Mouse (Mus musculus) intestine, embryonic 14.5 days (tissue): ENCODE results near the gene Mob3c. TPM values are rescaled to one million over a fixed set of nuclear protein-coding genes. Genes with fewer than 3 reads are reported as not detected.

ENCODE experiments used
- ATAC-seq: fragments of 200-750 bp; cut with Nextera tagmentation; replicated peaks from 2 replicates; pipeline ENCODE4 v1.8.0; 2017; ENCODE audit warnings: low read depth, moderate number of reproducible peaks, moderate TSS enrichment, moderate library complexity; ENCODE audit not compliant: low FRiP score, low TSS enrichment
- DNase-seq: peaks from one replicate; pipeline ENCODE4 v3.0.0-alpha.2; 2018; ENCODE audit warnings: low spot score
- H3K27ac ChIP-seq: fragments of 300-500 bp; sonication (generic); 2 replicates; pipeline ENCODE4 v1.5.1; 2014; ENCODE audit warnings: low read depth, mild to moderate bottlenecking, control low read depth
- H3K27me3 ChIP-seq: fragments of 300-500 bp; sonication (generic); replicated peaks from 2 replicates; pipeline ENCODE4 v1.6.1; 2014; ENCODE audit warnings: low read length, control low read depth; ENCODE audit not compliant: control insufficient read depth, insufficient read depth
- H3K36me3 ChIP-seq: fragments of 300-500 bp; sonication (generic); 2 replicates; pipeline ENCODE4 v1.6.1; 2014; ENCODE audit warnings: low read length, control low read depth; ENCODE audit not compliant: control insufficient read depth, insufficient read depth
- H3K4me1 ChIP-seq: fragments of 300-500 bp; sonication (generic); replicated peaks from 2 replicates; pipeline ENCODE4 v1.6.1; 2014; ENCODE audit warnings: low read length, control low read depth, mixed read lengths; ENCODE audit not compliant: control insufficient read depth, insufficient read depth
- H3K4me2 ChIP-seq: fragments of 300-500 bp; sonication (generic); 2 replicates; pipeline ENCODE4 v1.6.1; 2014; ENCODE audit warnings: low read length
- H3K4me3 ChIP-seq: fragments of 300-500 bp; sonication (generic); 2 replicates; pipeline ENCODE4 v1.5.1; 2014; ENCODE audit warnings: low read depth, low read length, control low read depth, mixed read lengths
- H3K9ac ChIP-seq: fragments of 300-500 bp; sonication (generic); 2 replicates; pipeline ENCODE4 v1.6.1; 2014; ENCODE audit warnings: mild to moderate bottlenecking, low read length
- H3K9me3 ChIP-seq: fragments of 300-500 bp; sonication (generic); 2 replicates; pipeline ENCODE4 v1.6.1; 2016; ENCODE audit warnings: low read length, control low read depth; ENCODE audit not compliant: control insufficient read depth
- WGBS: fragments of 180-500 bp; shearing (Covaris S2); extraction: QIAGEN DNeasy Blood & Tissue Kit; methylation state at CpG from one replicate; pipeline ENCODE4 v1.1.7; 2014; 5-methylcytosine and 5-hydroxymethylcytosine counted together
- polyA plus RNA-seq: library from polyadenylated mRNA; unstranded; fragments of >200 nt; fragmentation: Nextera tagmentation; extraction: Ambion mirVana; gene quantifications from 2 replicates; pipeline ENCODE4 v1.2.1, GENCODE M21; 2014

The Mob3c gene
- polyA plus RNA-seq, 1 experiment from 2014 or later, result 10.7 TPM

GRCm38 (mm10) chr4:115850631-115851030 is 22.7 kb downstream of the Mob3c start:
- Histone ChIP-seq H3K4me1 (no peaks in the 10 kb centered on the region), H3K4me3 (no peak overlapping the region), H3K27me3 (no peaks in the 10 kb centered on the region), H3K36me3 (peaks cover 26% of the 10 kb centered on the region), H3K9ac (no peak overlapping the region), H3K4me2 (no peak overlapping the region), H3K27ac (no peak overlapping the region), H3K9me3 (no peaks in the 10 kb centered on the region)
- DNase-seq (no peak), ATAC-seq (no peak)
- 53% methylated on average over 2 of the region's 2 CpGs for WGBS

- no peak overlapping the region for H3K27ac ChIP-seq
- H3K9me3 ChIP-seq, result no peaks in the 10 kb centered on the region
- H3K4me3 ChIP-seq, result no peak overlapping the region
- ATAC-seq, result no peak
- DNase-seq, result no peak
- H3K9ac ChIP-seq, result no peak overlapping the region
- no peaks in the 10 kb centered on the region for H3K4me1 ChIP-seq
- H3K36me3 ChIP-seq, result peaks cover 27% of the 10 kb centered on the region
- H3K4me2 ChIP-seq, result no peak overlapping the region
- no peaks in the 10 kb centered on the region for H3K27me3 ChIP-seq
- 85% methylated on average over 6 of the region's 6 CpGs for WGBS
Measured at GRCm38 (mm10) chr4:115851569-115851968, 23.7 kb downstream of the Mob3c start.

GRCm38 (mm10) chr4:115855100-115855499 is 27.2 kb downstream of the Mob3c start:
- no peaks in the 10 kb centered on the region for H3K27me3 ChIP-seq
- ATAC-seq (no peak), DNase-seq (no peak)
- H3K4me3 ChIP-seq, result no peak overlapping the region
- H3K27ac ChIP-seq, result no peak overlapping the region
- H3K9ac ChIP-seq, result no peak overlapping the region
- H3K36me3 ChIP-seq, result peaks cover 37% of the 10 kb centered on the region
- WGBS, result 59% methylated on average over 6 of the region's 6 CpGs
- H3K4me2 ChIP-seq, result no peak overlapping the region
- H3K9me3 ChIP-seq, result no peaks in the 10 kb centered on the region
- H3K4me1 ChIP-seq, result no peaks in the 10 kb centered on the region

GRCm38 (mm10) chr4:115855609-115856008 is 27.7 kb downstream of the Mob3c start:
- H3K4me3 ChIP-seq, result no peak overlapping the region
- H3K4me2 ChIP-seq, result no peak overlapping the region
- H3K27me3 ChIP-seq, result no peaks in the 10 kb centered on the region
- H3K4me1 ChIP-seq, result no peaks in the 10 kb centered on the region
- WGBS, result 82% methylated on average over 4 of the region's 4 CpGs
- H3K27ac ChIP-seq, result no peak overlapping the region
- no peaks in the 10 kb centered on the region for H3K9me3 ChIP-seq
- peaks cover 36% of the 10 kb centered on the region for H3K36me3 ChIP-seq
- H3K9ac ChIP-seq, result no peak overlapping the region
- DNase-seq, result no peak
- no peak for ATAC-seq

DNA sequence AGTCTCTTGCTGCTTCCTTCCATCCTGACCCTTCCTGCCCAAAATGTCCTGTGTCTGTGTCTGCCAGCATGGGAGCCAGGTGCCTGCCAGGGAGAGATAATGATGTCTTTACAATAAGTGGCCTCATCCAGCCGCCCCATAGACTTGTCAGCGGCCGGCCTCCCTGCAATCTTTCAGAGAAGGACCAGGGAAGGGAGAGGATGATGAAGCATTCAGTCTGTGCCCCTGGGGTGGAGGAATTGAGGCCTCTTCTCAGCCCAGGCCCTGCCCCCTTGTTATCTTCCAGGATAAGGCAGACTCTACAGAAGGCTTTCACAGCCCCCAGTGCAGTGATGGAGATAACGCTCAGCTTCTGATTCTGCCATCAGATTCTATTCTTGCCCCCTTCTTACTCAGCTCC is 28.4 kb downstream of the Mob3c start:
- Histone ChIP-seq H3K4me1 (no peaks in the 10 kb centered on the region), H3K36me3 (peaks cover 35% of the 10 kb centered on the region), H3K4me3 (no peak overlapping the region), H3K9me3 (no peaks in the 10 kb centered on the region), H3K9ac (no peak overlapping the region), H3K27me3 (no peaks in the 10 kb centered on the region), H3K4me2 (no peak overlapping the region), H3K27ac (no peak overlapping the region)
- ATAC-seq (no peak), DNase-seq (no peak)
- 70% methylated on average over 4 of the region's 4 CpGs for WGBS

- Histone ChIP-seq H3K4me3 (no peak overlapping the region), H3K4me2 (no peak overlapping the region), H3K27me3 (no peaks in the 10 kb centered on the region), H3K27ac (no peak overlapping the region), H3K36me3 (peaks cover 37% of the 10 kb centered on the region), H3K9ac (no peak overlapping the region), H3K4me1 (no peaks in the 10 kb centered on the region), H3K9me3 (no peaks in the 10 kb centered on the region)
- DNase-seq, result no peak
- WGBS, result 84% methylated on average over 9 of the region's 9 CpGs
- no peak for ATAC-seq
Measured at GRCm38 (mm10) chr4:115857293-115857883, 29.5 kb downstream of the Mob3c start.

DNA sequence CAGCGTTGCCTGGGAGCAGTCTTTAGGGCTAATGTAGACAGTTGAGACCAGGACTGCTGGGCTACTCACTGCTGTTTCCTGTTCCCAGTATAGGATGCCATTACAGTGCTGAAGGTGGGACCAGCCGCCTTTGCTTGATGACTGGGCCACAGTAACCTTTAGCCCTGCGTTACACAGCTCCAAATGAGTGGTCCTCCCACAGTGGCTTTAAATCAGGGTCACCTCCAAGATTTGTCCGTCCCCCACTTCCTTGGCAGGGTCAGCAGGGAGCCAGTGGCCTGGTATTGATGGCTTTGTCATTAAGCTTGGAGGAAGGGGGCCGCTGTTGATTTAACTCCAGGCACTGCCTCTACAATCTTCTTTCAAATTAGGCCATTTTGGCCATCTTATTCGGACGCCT is 35.5 kb downstream of the Mob3c start:
- no peak for DNase-seq
- H3K4me1 ChIP-seq, result no peaks in the 10 kb centered on the region
- no peak overlapping the region for H3K9ac ChIP-seq
- no peaks in the 10 kb centered on the region for H3K27me3 ChIP-seq
- peaks cover 40% of the 10 kb centered on the region for H3K36me3 ChIP-seq
- 65% methylated on average over 7 of the region's 7 CpGs for WGBS
- no peak overlapping the region for H3K4me3 ChIP-seq
- no peak overlapping the region for H3K4me2 ChIP-seq
- no peaks in the 10 kb centered on the region for H3K9me3 ChIP-seq
- ATAC-seq, result no peak
- H3K27ac ChIP-seq, result no peak overlapping the region

GRCm38 (mm10) chr4:115863880-115864279 is 36.0 kb downstream of the Mob3c start:
- 22% methylated on average over 10 of the region's 10 CpGs for WGBS
- H3K4me3 ChIP-seq, result no peak overlapping the region
- H3K9me3 ChIP-seq, result no peaks in the 10 kb centered on the region
- ATAC-seq, result no peak
- H3K27me3 ChIP-seq, result no peaks in the 10 kb centered on the region
- no peak for DNase-seq
- no peak overlapping the region for H3K4me2 ChIP-seq
- no peak overlapping the region for H3K27ac ChIP-seq
- no peak overlapping the region for H3K9ac ChIP-seq
- no peaks in the 10 kb centered on the region for H3K4me1 ChIP-seq
- H3K36me3 ChIP-seq, result peaks cover 42% of the 10 kb centered on the region

- Histone ChIP-seq H3K27me3 (no peaks in the 10 kb centered on the region), H3K9me3 (no peaks in the 10 kb centered on the region), H3K9ac (no peak overlapping the region), H3K4me2 (no peak overlapping the region), H3K4me3 (no peak overlapping the region), H3K4me1 (no peaks in the 10 kb centered on the region), H3K36me3 (peaks cover 37% of the 10 kb centered on the region), H3K27ac (no peak overlapping the region)
- DNase-seq (no peak), ATAC-seq (no peak)
- WGBS, result 42% methylated on average over 16 of the region's 16 CpGs
Measured at GRCm38 (mm10) chr4:115869512-115870210, 41.8 kb downstream of the Mob3c start.
